Mouse (Mus musculus): ENCODE data around the gene Eif2ak2.
A peak's percentile ranks its signal among the peaks of the same experiment; 100 is the strongest.

Gene Eif2ak2

GRCm38 (mm10) chr17:78834856-78835835 lies 47.2 kb downstream of the Eif2ak2 start, which contains the start of the genes Heatr5b and Gpatch11:
Gene Heatr5b (minus strand): TSS chr17:78835364.
Gene Gpatch11 (plus strand): TSS chr17:78835567.
- DNase-seq (ENCODE audit: low read depth), result peak; percentile 100

GRCm38 (mm10) chr17:78824346-78824745 lies 58.0 kb downstream of the Eif2ak2 start:
- no peak for DNase-seq (ENCODE audit: low read depth)

- DNase-seq (ENCODE audit: low read depth), result no peak
These were observed 72.8 kb downstream of the Eif2ak2 start for GRCm38 (mm10) chr17:78809582-78809981.

GRCm38 (mm10) chr17:78809019-78809418 lies 73.4 kb downstream of the Eif2ak2 start:
- peak; percentile 57 for DNase-seq (ENCODE audit: low read depth)
